Mouse (Mus musculus) spleen, adult 2 months (tissue): ENCODE results near the gene Trappc5.

Experiments
- CTCF ChIP-seq: fragments of 200-500 bp; IDR thresholded peaks from 2 replicates; pipeline ENCODE4 v1.5.1; 2011; ENCODE audit warnings: mild to moderate bottlenecking, inconsistent platforms; ENCODE audit not compliant: insufficient read depth, insufficient read length, insufficient replicate concordance; ENCODE audit errors: extremely low read depth
- POLR2A ChIP-seq: fragments of 200-500 bp; IDR thresholded peaks from 2 replicates; pipeline ENCODE4 v1.6.1; 2011; ENCODE audit warnings: low read depth, low read length, inconsistent platforms

GRCm38 (mm10) chr8:3645804-3646203, 30.3 kb upstream of the Trappc5 start:
- TF ChIP-seq CTCF (peak; percentile 45; the same call in 1 of the 2 replicates), POLR2A (no peak)
